Mouse (Mus musculus): ENCODE results near the gene Ly6g5c. TPM values are rescaled to one million over a fixed set of nuclear protein-coding genes. Genes with fewer than 3 reads are reported as not detected.
A peak's percentile ranks its signal among the peaks of the same experiment; 100 is the strongest.

Ly6g5c gene
- polyA plus RNA-seq, 1 experiment from 2014 or later: not detected

DNA sequence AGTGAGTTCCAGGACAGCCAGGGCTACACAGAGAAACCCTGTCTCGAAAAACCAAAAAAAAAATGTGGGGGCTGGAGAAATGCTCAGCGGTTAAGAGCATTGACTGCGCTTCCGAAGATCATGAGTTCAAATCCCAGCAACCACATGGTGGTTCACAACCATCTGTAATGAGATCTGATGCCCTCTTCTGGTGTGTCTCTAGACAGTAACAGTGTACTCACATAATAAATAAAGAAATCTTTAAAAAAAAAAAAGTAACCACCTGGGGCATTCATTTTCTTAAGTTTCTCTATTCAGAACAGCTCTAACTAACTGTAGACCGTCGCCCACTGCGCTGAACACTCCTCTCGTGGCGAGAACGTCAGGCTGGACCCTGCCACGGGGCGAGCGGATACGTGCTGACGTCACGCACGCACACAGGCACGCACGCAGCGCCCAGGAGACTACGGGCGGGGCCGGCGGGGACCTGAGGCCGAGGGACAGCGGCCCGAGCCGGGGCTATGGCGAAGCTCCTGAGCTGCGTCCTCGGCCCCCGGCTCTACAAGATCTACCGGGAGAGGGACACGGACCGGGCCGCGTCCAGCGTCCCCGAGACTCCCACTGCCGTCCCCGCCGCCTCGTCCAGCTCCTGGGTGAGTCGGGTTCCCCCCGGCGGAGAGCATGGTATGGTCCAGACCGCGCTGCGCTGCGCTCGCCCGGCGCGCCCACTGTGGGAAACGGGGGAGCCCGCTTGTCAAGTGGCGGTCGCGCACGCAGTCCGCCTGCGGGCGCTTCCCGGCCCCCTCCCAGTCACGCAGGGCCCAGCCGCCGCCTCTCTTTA lies 19.0 kb upstream of the Ly6g5c start, which contains the start of gene Abhd16a:
Gene Abhd16a (plus strand): TSS at position 439 of the 820 bp plus-strand sequence.
- Histone ChIP-seq H3K4me1 (ENCODE audit: control insufficient read depth, low read depth, low read length) (peaks cover 14% of the 10 kb centered on the region), H3K9me3 (replicated peaks; ENCODE audit: control insufficient read depth, low read length) (no peaks in the 10 kb centered on the region), H3K27me3 (ENCODE audit: control insufficient read depth, insufficient read depth, low read depth, low read length) (no peaks in the 10 kb centered on the region), H3K4me3 (ENCODE audit: low read depth, low read length) (peak within 1 kb of the TSS; percentile 78), H3K9ac (ENCODE audit: low read depth, low read length) (peak within 1 kb of the TSS; percentile 94), H3K27ac (ENCODE audit: low read length) (peak within 1 kb of the TSS; percentile 95), H3K4me2 (ENCODE audit: low read depth, low read length) (peak within 1 kb of the TSS; percentile 66), H3K36me3 (ENCODE audit: control insufficient read depth, insufficient read depth) (peaks cover 14% of the 10 kb centered on the region)
- WGBS (ENCODE audit: insufficient replicate concordance): 2% methylated on average over 65 of the region's 67 CpGs
- ATAC-seq (ENCODE audit: low read depth): peak; percentile 97

DNA sequence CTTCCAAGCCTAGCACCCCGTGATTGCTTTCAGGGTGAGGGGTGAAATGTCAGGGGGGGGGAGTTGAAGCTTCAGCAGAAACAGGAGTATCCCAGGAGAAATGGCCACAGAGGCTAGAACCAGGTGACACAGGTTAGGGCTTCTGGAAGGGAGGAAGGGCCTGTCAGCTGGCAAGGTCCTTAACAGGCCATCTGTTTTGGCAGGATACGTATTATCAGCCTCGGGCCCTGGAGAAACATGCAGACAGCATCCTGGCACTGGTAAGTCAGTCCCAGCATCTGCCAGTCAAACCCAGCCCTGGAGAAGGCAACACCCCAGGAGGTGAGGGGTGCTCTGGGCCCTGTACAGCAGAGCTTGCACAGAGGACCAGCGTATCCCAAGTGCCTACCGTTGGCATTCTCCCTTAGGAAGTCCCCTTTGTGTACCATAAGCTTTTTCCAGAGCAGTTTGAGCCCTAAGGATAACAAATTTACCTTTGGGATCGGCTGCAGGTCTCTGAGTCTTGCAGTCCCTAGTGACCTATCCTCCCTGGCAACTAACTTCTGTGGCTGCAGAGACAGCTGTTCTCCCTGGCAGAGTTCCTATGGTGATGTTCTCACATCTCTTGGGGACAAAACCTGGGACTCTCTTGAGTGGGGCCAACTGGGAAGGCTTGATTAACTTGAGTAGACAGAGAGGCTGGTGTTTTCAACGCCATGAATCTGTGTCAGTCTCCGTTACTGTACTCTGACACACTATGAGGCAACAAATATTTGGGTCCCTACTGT lies 17.7 kb upstream of the Ly6g5c start:
- 60% methylated on average over 8 of the region's 8 CpGs for WGBS (ENCODE audit: insufficient replicate concordance)
- H3K9ac ChIP-seq (ENCODE audit: low read depth, low read length): peak overlapping the region; percentile 94
- peak; percentile 39 for ATAC-seq (ENCODE audit: low read depth)

DNA sequence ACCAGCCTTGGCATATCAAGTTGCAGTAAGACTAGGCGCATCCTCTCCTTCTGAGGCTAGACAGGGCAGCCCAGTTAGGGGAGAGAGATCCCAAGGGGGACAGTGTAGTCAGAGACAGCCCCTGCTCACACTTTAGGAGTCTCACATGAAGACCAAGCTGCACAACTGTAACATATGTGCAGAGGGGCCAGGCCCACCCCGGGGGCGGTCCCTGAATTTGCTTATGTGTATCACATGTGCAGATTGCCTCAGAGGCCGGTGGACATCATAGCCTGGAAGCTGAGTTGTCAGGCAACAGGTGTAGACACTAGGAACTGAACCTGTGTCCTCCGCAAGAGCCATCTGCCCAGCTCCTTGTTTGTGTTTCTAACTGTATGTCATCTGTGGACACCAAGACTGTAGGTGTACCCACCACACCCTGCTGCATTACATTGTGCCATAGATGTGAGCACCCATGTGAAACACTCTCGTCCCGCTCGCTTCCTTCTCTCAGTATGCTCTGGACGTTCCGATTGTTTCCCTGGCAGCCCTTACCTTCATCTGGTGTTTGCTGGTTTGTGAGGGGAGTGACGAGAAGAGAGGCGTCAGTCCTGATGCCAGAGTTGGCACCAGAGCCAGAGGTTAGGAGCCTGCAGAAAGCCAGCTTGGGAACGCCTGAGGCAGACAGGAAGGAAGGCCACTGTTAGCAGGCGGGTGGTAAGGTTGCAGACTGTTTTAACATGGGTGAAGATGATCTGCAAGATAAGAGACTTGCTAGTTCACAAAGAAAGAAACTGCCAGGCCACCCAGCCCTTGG lies 15.5 kb upstream of the Ly6g5c start:
- no peak for ATAC-seq (ENCODE audit: low read depth)
- no peaks in the 10 kb centered on the region for H3K27me3 ChIP-seq (ENCODE audit: control insufficient read depth, insufficient read depth, low read depth, low read length)
- peaks cover 41% of the 10 kb centered on the region for H3K36me3 ChIP-seq (ENCODE audit: control insufficient read depth, insufficient read depth)
- WGBS (ENCODE audit: insufficient replicate concordance): 79% methylated on average over 14 of the region's 14 CpGs
- H3K4me3 ChIP-seq (ENCODE audit: low read depth, low read length): no peak overlapping the region
- H3K4me2 ChIP-seq (ENCODE audit: low read depth, low read length): no peak overlapping the region
- no peak overlapping the region for H3K9ac ChIP-seq (ENCODE audit: low read depth, low read length)
- H3K9me3 ChIP-seq (replicated peaks; ENCODE audit: control insufficient read depth, low read length): no peaks in the 10 kb centered on the region
- no peak overlapping the region for H3K27ac ChIP-seq (ENCODE audit: low read length)
- peaks cover 11% of the 10 kb centered on the region for H3K4me1 ChIP-seq (ENCODE audit: control insufficient read depth, low read depth, low read length)

More for the DNA sequence above, 17.7 kb upstream of the Ly6g5c start:
- Histone ChIP-seq H3K4me1 (ENCODE audit: control insufficient read depth, low read depth, low read length) (peaks cover 14% of the 10 kb centered on the region), H3K4me3 (ENCODE audit: low read depth, low read length) (peak overlapping the region; percentile 78), H3K9me3 (replicated peaks; ENCODE audit: control insufficient read depth, low read length) (no peaks in the 10 kb centered on the region), H3K36me3 (ENCODE audit: control insufficient read depth, insufficient read depth) (peaks cover 25% of the 10 kb centered on the region), H3K4me2 (ENCODE audit: low read depth, low read length) (peak overlapping the region; percentile 66), H3K27ac (ENCODE audit: low read length) (peak overlapping the region; percentile 95), H3K27me3 (ENCODE audit: control insufficient read depth, insufficient read depth, low read depth, low read length) (no peaks in the 10 kb centered on the region)

DNA sequence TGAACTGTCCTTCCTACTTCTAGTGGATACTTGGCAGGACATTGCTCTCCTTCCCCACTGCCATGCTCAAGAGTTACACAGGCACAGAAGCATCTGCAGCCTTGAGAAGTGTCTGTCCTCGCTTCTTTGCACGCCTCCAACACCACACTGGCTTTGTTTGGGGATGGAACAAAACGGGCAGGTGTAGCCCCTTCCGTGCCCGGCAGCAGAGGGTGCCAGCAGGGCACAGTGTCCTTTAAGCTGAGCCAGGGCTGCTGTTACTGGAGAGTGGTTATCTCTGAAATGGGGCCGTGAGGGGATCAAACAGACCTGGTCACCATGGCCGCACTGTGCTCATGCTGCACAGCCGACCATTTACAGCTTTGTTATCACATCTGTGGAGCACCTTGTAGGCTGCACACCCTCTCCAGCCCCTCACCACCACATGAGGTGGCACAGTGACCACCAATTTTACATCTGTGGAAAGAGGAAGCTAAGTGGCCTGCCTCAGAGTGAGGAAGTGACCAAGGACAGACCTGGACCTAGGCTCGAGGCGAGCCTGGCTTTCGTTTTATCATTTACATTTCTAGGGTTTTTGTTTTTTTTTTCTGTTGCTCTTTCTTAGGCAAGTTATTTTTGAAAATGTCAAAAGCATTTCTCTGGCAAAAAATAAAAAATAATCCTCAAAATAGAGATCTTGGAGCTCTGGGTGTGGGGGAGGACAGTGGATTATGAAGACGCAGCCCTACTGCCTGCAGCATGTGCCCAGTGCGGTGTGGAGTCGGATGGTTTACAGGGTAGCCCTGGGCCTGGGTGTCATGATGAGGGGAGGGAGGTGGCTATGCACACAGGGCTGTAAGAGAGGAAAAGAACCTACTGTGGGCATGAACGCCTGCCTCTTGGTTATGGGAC lies 13.4 kb upstream of the Ly6g5c start:
- no peak overlapping the region for H3K4me2 ChIP-seq (ENCODE audit: low read depth, low read length)
- no peak for ATAC-seq (ENCODE audit: low read depth)
- no peaks in the 10 kb centered on the region for H3K9me3 ChIP-seq (replicated peaks; ENCODE audit: control insufficient read depth, low read length)
- peaks cover 53% of the 10 kb centered on the region for H3K36me3 ChIP-seq (ENCODE audit: control insufficient read depth, insufficient read depth)
- H3K4me3 ChIP-seq (ENCODE audit: low read depth, low read length): no peak overlapping the region
- 82% methylated on average over 15 of the region's 15 CpGs for WGBS (ENCODE audit: insufficient replicate concordance)
- no peak overlapping the region for H3K9ac ChIP-seq (ENCODE audit: low read depth, low read length)
- H3K4me1 ChIP-seq (ENCODE audit: control insufficient read depth, low read depth, low read length): peaks cover 11% of the 10 kb centered on the region
- no peak overlapping the region for H3K27ac ChIP-seq (ENCODE audit: low read length)
- H3K27me3 ChIP-seq (ENCODE audit: control insufficient read depth, insufficient read depth, low read depth, low read length): no peaks in the 10 kb centered on the region

DNA sequence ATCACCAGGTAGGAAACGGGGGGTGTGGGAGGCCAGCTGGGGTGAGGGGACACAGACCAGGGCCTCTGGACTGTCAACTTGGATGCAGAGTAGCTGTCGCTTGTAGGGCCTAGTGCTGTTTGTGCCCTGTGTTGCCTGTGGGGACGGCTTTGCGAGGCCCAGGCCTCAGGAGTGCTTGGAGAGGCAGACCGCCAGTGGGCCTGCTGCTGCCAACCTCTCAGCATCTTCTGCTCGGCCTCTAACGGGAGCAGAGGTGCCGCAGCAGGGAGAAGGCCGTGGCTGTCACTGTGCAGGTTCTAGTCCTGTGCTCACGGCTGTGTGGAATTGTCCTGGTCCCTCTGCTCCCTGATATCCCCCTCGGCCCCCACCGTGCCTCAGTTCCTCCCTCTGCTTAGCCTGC lies 11.5 kb upstream of the Ly6g5c start:
- WGBS (ENCODE audit: insufficient replicate concordance): 86% methylated on average over 12 of the region's 12 CpGs
- Histone ChIP-seq H3K27ac (ENCODE audit: low read length) (no peak overlapping the region), H3K27me3 (ENCODE audit: control insufficient read depth, insufficient read depth, low read depth, low read length) (no peaks in the 10 kb centered on the region), H3K4me3 (ENCODE audit: low read depth, low read length) (no peak overlapping the region), H3K9ac (ENCODE audit: low read depth, low read length) (no peak overlapping the region), H3K4me1 (ENCODE audit: control insufficient read depth, low read depth, low read length) (no peaks in the 10 kb centered on the region), H3K36me3 (ENCODE audit: control insufficient read depth, insufficient read depth) (peaks cover 63% of the 10 kb centered on the region), H3K9me3 (replicated peaks; ENCODE audit: control insufficient read depth, low read length) (no peaks in the 10 kb centered on the region), H3K4me2 (ENCODE audit: low read depth, low read length) (no peak overlapping the region)
- no peak for ATAC-seq (ENCODE audit: low read depth)

DNA sequence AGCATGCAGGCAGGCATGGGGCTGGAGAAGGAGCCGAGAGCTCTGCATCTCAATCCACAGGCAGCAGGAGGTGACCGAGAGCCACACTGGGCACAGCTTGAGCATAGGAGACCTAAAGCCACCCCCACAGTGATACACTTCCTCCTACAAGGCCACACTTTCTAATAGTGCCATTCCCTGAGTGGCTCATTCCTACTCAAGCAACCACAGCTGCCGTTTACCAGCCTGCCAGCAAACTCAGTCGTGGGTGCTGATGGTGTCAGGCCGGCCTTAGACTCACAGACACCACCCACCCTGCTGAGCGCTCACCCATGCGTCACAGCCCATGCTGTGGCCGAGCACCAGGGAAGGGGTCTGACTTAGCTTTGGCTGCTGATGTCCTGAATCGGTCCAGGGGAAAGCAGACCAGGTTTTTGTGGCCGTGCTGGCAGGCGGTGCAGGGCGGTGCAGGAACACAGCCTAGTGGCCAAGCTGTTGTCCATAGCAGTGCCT lies 10.9 kb upstream of the Ly6g5c start:
- no peaks in the 10 kb centered on the region for H3K9me3 ChIP-seq (replicated peaks; ENCODE audit: control insufficient read depth, low read length)
- H3K27ac ChIP-seq (ENCODE audit: low read length): no peak overlapping the region
- ATAC-seq (ENCODE audit: low read depth): no peak
- H3K4me1 ChIP-seq (ENCODE audit: control insufficient read depth, low read depth, low read length): no peaks in the 10 kb centered on the region
- no peak overlapping the region for H3K9ac ChIP-seq (ENCODE audit: low read depth, low read length)
- H3K27me3 ChIP-seq (ENCODE audit: control insufficient read depth, insufficient read depth, low read depth, low read length): no peaks in the 10 kb centered on the region
- 82% methylated on average over 12 of the region's 12 CpGs for WGBS (ENCODE audit: insufficient replicate concordance)
- no peak overlapping the region for H3K4me2 ChIP-seq (ENCODE audit: low read depth, low read length)
- H3K4me3 ChIP-seq (ENCODE audit: low read depth, low read length): no peak overlapping the region
- H3K36me3 ChIP-seq (ENCODE audit: control insufficient read depth, insufficient read depth): peaks cover 66% of the 10 kb centered on the region

DNA sequence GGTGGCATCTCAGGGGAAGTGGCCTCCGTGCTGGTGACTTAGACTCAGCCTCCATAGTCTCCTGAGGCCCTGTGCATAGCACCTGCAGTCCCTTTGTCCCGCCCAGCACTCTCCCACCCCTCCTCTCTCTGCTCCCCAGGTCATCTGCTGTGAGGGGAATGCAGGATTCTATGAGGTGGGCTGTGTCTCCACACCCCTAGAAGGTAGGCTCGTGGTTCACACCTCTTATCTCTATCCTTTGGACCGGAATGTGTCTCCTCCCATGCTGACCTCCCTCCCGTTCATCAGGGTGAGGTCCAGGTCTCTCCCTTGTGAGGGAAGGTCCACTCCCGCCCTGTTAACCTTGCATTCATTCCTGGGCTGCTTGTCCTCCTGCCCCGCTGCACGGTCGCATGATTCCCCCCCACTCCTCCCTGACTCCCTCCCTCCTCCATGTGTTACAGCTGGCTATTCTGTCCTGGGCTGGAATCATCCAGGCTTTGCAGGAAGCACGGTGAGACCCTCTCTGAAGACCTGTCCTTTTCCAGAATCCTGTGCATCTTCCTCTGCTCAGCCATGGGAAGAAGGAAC lies 7.8 kb upstream of the Ly6g5c start:
- Histone ChIP-seq H3K27ac (ENCODE audit: low read length) (no peak overlapping the region), H3K4me1 (ENCODE audit: control insufficient read depth, low read depth, low read length) (peaks cover 29% of the 10 kb centered on the region), H3K4me2 (ENCODE audit: low read depth, low read length) (no peak overlapping the region), H3K4me3 (ENCODE audit: low read depth, low read length) (no peak overlapping the region), H3K27me3 (ENCODE audit: control insufficient read depth, insufficient read depth, low read depth, low read length) (no peaks in the 10 kb centered on the region), H3K9me3 (replicated peaks; ENCODE audit: control insufficient read depth, low read length) (no peaks in the 10 kb centered on the region), H3K36me3 (ENCODE audit: control insufficient read depth, insufficient read depth) (peaks cover 51% of the 10 kb centered on the region), H3K9ac (ENCODE audit: low read depth, low read length) (no peak overlapping the region)
- WGBS (ENCODE audit: insufficient replicate concordance): 69% methylated on average over 10 of the region's 10 CpGs
- no peak for ATAC-seq (ENCODE audit: low read depth)

DNA sequence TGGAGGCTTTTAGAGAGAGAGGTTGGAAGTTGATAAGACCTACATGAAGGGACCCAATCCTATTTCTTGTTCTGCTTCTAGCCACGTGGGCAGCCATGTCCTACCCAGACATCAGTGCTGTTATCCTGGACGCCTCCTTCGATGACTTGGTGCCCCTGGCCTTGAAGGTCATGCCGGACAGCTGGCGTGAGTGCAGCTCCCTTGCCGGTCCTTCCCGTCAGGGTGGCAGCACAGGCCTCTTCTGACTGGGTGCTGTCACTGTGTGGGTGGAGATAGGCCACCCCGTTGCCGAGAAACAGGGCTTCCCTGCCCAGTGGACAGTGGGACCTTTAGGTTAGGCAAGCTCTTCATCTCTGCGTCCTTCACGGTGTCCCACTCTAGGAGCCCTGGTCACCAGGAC lies 6.9 kb upstream of the Ly6g5c start:
- peaks cover 38% of the 10 kb centered on the region for H3K4me1 ChIP-seq (ENCODE audit: control insufficient read depth, low read depth, low read length)

More for the DNA sequence above, 6.9 kb upstream of the Ly6g5c start:
- Histone ChIP-seq H3K9me3 (replicated peaks; ENCODE audit: control insufficient read depth, low read length) (no peaks in the 10 kb centered on the region), H3K4me2 (ENCODE audit: low read depth, low read length) (no peak overlapping the region), H3K36me3 (ENCODE audit: control insufficient read depth, insufficient read depth) (peaks cover 48% of the 10 kb centered on the region), H3K4me3 (ENCODE audit: low read depth, low read length) (no peak overlapping the region), H3K27ac (ENCODE audit: low read length) (no peak overlapping the region), H3K9ac (ENCODE audit: low read depth, low read length) (no peak overlapping the region), H3K27me3 (ENCODE audit: control insufficient read depth, insufficient read depth, low read depth, low read length) (no peaks in the 10 kb centered on the region)
- no peak for ATAC-seq (ENCODE audit: low read depth)
- WGBS (ENCODE audit: insufficient replicate concordance): 82% methylated on average over 11 of the region's 11 CpGs
